Mouse (Mus musculus) liver, postnatal 0 days (tissue): ENCODE measurements around the gene Kif18b. TPM values are rescaled to one million over a fixed set of nuclear protein-coding genes. Genes with fewer than 3 reads are reported as not detected.
A peak's percentile ranks its signal among the peaks of the same experiment; 100 is the strongest.

ENCODE experiments used
- ATAC-seq: fragments of 200-750 bp; cut with Nextera tagmentation; 2 replicates; pipeline ENCODE4 v1.8.0; 2017; ENCODE audit warnings: mild to moderate bottlenecking, moderate library complexity
- DNase-seq: peaks from one replicate; pipeline ENCODE4 v3.0.0-alpha.2; 2016
- H3K27ac ChIP-seq: fragments of 300-500 bp; sonication (generic); 2 replicates; pipeline ENCODE4 v1.5.1; 2014; ENCODE audit warnings: antibody characterized with exemption, moderate library complexity, mild to moderate bottlenecking, low read depth
- H3K27me3 ChIP-seq: fragments of 300-500 bp; sonication (generic); 2 replicates; pipeline ENCODE4 v1.6.1; 2014; ENCODE audit warnings: low read length, control low read depth, mixed read lengths; ENCODE audit not compliant: insufficient read depth
- H3K36me3 ChIP-seq: fragments of 300-500 bp; sonication (generic); replicated peaks from 2 replicates; pipeline ENCODE4 v1.6.1; 2014; ENCODE audit warnings: mild to moderate bottlenecking, control low read depth, low read length, moderate library complexity, mixed read lengths; ENCODE audit not compliant: insufficient read depth
- H3K4me1 ChIP-seq: fragments of 300-500 bp; sonication (generic); 2 replicates; pipeline ENCODE4 v1.6.1; 2014; ENCODE audit warnings: antibody characterized with exemption, mild to moderate bottlenecking, control low read depth; ENCODE audit not compliant: insufficient read depth
- H3K4me2 ChIP-seq: fragments of 300-500 bp; sonication (generic); 2 replicates; pipeline ENCODE4 v1.6.1; 2014; ENCODE audit warnings: low read depth, mild to moderate bottlenecking, low read length, moderate library complexity, mixed read lengths
- H3K4me3 ChIP-seq: fragments of 300-500 bp; sonication (generic); 2 replicates; pipeline ENCODE4 v1.5.1; 2014; ENCODE audit warnings: low read depth, low read length
- H3K9ac ChIP-seq: fragments of 300-500 bp; sonication (generic); replicated peaks from 2 replicates; pipeline ENCODE4 v1.6.1; 2014; ENCODE audit warnings: mild to moderate bottlenecking, moderate library complexity
- H3K9me3 ChIP-seq: fragments of 300-500 bp; sonication (generic); 2 replicates; pipeline ENCODE4 v1.6.1; 2016; ENCODE audit warnings: mild to moderate bottlenecking, control low read depth, low read length, mixed read lengths
- CTCF ChIP-seq: sonication (generic); IDR thresholded peaks from 2 replicates; pipeline ENCODE4 v1.5.1; 2016; ENCODE audit warnings: antibody characterized with exemption, low read depth
- EP300 ChIP-seq: IDR thresholded peaks from 2 replicates; pipeline ENCODE4 v1.6.1; 2016; ENCODE audit warnings: antibody characterized with exemption, low read depth, mild to moderate bottlenecking
- WGBS: fragments of 180-500 bp; shearing (Covaris S2); extraction: QIAGEN DNeasy Blood & Tissue Kit; methylation state at CpG from one replicate; pipeline ENCODE4 v1.1.7; 2014; ENCODE audit not compliant: insufficient replicate concordance; 5-methylcytosine and 5-hydroxymethylcytosine counted together
- polyA plus RNA-seq: library from polyadenylated mRNA; unstranded; fragments of >200 nt; fragmentation: Nextera tagmentation; extraction: Ambion mirVana; gene quantifications from 2 replicates; pipeline ENCODE4 v1.2.1, GENCODE M21; 2015

Kif18b gene
- polyA plus RNA-seq, 1 experiment from 2014 or later, result 3.4 TPM

- H3K4me1 ChIP-seq, result peaks cover 14% of the 10 kb centered on the region
- H3K9ac ChIP-seq, result no peak overlapping the region
- 7% methylated on average over 54 of the region's 54 CpGs for WGBS
- DNase-seq, result no peak
- no peak for ATAC-seq
- peak overlapping the region; percentile 19; the same call in 1 of the 2 replicates for H3K4me3 ChIP-seq
- H3K9me3 ChIP-seq, result no peaks in the 10 kb centered on the region
- peaks cover 88% of the 10 kb centered on the region for H3K27me3 ChIP-seq
- no peak overlapping the region for H3K27ac ChIP-seq
- H3K36me3 ChIP-seq, result no peaks in the 10 kb centered on the region
- TF ChIP-seq CTCF (no peak), EP300 (no peak)
- H3K4me2 ChIP-seq, result 0 out of 2 replicates have a peak overlapping the region, but pooled peaks have one; percentile 53
Measured at GRCm38 (mm10) chr11:102945306-102946264, 20.7 kb upstream of the Kif18b start.

DNA sequence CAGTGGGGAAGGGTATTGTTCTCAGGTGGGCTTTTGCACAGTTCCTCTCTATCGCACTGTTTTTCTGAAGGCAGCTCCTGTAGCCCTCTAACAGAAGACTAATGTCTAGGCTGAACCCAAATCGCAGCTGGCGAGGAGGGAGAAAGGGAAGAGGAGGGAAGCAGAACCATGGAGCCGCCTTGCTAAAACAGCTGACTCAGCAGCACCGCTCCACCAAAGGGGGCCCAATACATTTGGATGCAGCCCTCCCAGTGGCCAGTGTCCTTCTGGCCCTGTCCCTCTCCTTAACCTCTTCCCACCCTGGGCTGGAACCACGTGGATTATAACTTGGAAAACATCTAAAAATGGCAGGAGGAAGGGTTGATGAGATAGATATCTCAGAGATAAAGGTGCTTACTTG lies 16.3 kb upstream of the Kif18b start:
- Histone ChIP-seq H3K9me3 (no peaks in the 10 kb centered on the region), H3K27ac (no peak overlapping the region), H3K36me3 (no peaks in the 10 kb centered on the region), H3K27me3 (peaks cover 69% of the 10 kb centered on the region), H3K4me3 (no peak overlapping the region), H3K4me1 (peaks cover 10% of the 10 kb centered on the region), H3K9ac (no peak overlapping the region), H3K4me2 (no peak overlapping the region)
- ATAC-seq, result no peak
- TF ChIP-seq CTCF (no peak), EP300 (no peak)
- 46% methylated on average over 6 of the region's 6 CpGs for WGBS
- no peak for DNase-seq

DNA sequence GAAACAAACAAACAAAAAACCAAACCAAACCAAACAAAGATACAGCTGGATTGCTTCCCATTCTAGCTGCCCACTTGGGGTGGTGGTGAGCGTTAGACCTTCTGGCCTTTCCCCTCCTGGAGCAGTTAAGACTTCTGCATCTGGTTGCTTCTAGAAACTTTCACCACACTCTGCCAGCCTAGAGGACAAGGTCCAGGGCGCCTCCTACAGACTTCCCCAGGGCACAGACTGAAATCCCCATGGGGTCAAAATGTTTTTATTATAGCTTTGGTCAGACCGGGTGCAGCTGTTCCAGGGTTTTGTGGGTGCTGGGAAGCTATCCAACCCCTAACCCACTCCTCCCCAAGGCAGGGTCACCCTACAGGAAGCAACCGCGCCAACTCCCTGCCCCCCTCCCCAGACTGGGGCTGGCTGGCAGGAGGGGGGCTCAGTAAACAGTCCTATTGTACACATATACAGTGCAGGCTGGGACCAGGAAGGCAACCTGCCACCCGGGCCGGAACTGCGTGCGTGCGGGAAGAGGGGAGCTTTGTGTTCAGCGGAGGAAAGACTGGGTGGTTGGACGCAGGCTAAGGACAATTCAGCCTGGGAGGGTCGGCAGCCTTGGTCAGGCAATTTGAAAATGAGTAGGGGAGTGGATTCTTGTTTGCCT lies 14.2 kb upstream of the Kif18b start:
- peaks cover 4% of the 10 kb centered on the region; the same call in 1 of the 2 replicates for H3K4me1 ChIP-seq
- H3K27me3 ChIP-seq, result peaks cover 48% of the 10 kb centered on the region
- TF ChIP-seq EP300, result no peak
- peak; percentile 23; the same call in 1 of the 2 replicates for TF ChIP-seq CTCF
- DNase-seq, result no peak
- H3K9me3 ChIP-seq, result no peaks in the 10 kb centered on the region
- ATAC-seq, result no peak
- no peak overlapping the region for H3K4me2 ChIP-seq
- H3K27ac ChIP-seq, result no peak overlapping the region
- H3K4me3 ChIP-seq, result no peak overlapping the region
- H3K36me3 ChIP-seq, result no peaks in the 10 kb centered on the region
- WGBS, result 21% methylated on average over 13 of the region's 13 CpGs
- H3K9ac ChIP-seq, result no peak overlapping the region

GRCm38 (mm10) chr11:102937529-102938182 lies 12.7 kb upstream of the Kif18b start:
- ATAC-seq, result no peak
- Histone ChIP-seq H3K36me3 (no peaks in the 10 kb centered on the region), H3K4me1 (peaks cover 4% of the 10 kb centered on the region; the same call in 1 of the 2 replicates), H3K27ac (no peak overlapping the region), H3K4me3 (no peak overlapping the region), H3K9me3 (no peaks in the 10 kb centered on the region), H3K9ac (no peak overlapping the region), H3K4me2 (no peak overlapping the region), H3K27me3 (peaks cover 35% of the 10 kb centered on the region)
- 74% methylated on average over 3 of the region's 3 CpGs for WGBS
- DNase-seq, result no peak
- TF ChIP-seq CTCF (no peak), EP300 (no peak)

- no peak overlapping the region for H3K27ac ChIP-seq
- no peaks in the 10 kb centered on the region for H3K9me3 ChIP-seq
- TF ChIP-seq EP300 (no peak), CTCF (no peak)
- no peak overlapping the region for H3K9ac ChIP-seq
- H3K4me1 ChIP-seq, result peaks cover 4% of the 10 kb centered on the region; the same call in 1 of the 2 replicates
- WGBS, result 44% methylated on average over 4 of the region's 4 CpGs
- no peak overlapping the region for H3K4me2 ChIP-seq
- no peak overlapping the region for H3K4me3 ChIP-seq
- ATAC-seq, result no peak
- DNase-seq, result no peak
- peaks cover 26% of the 10 kb centered on the region for H3K27me3 ChIP-seq
- no peaks in the 10 kb centered on the region for H3K36me3 ChIP-seq
Measured at GRCm38 (mm10) chr11:102936272-102936671, 11.3 kb upstream of the Kif18b start.

GRCm38 (mm10) chr11:102930672-102931071 lies 5.7 kb upstream of the Kif18b start:
- Histone ChIP-seq H3K36me3 (no peaks in the 10 kb centered on the region), H3K4me2 (no peak overlapping the region), H3K9ac (no peak overlapping the region), H3K4me1 (no peaks in the 10 kb centered on the region), H3K27me3 (no peaks in the 10 kb centered on the region), H3K4me3 (no peak overlapping the region), H3K9me3 (no peaks in the 10 kb centered on the region), H3K27ac (no peak overlapping the region)
- DNase-seq, result no peak
- TF ChIP-seq CTCF (no peak), EP300 (no peak)
- no peak for ATAC-seq
- 68% methylated on average over 10 of the region's 10 CpGs for WGBS
